Mouse (Mus musculus) spleen, adult 2 months (tissue): ENCODE results near the gene Chtop.

Experiments used
- CTCF ChIP-seq: fragments of 200-500 bp; IDR thresholded peaks from 2 replicates; pipeline ENCODE4 v1.5.1; 2011; ENCODE audit warnings: mild to moderate bottlenecking, inconsistent platforms; ENCODE audit not compliant: insufficient read depth, insufficient read length, insufficient replicate concordance; ENCODE audit errors: extremely low read depth
- POLR2A ChIP-seq: fragments of 200-500 bp; IDR thresholded peaks from 2 replicates; pipeline ENCODE4 v1.6.1; 2011; ENCODE audit warnings: low read depth, low read length, inconsistent platforms

- TF ChIP-seq POLR2A (no peak), CTCF (no peak)
Measured at GRCm38 (mm10) chr3:90454931-90455330, 54.4 kb downstream of the Chtop start.
